Mouse (Mus musculus): ENCODE measurements around the gene Pcdh7. TPM values are rescaled to one million over a fixed set of nuclear protein-coding genes. Genes with fewer than 3 reads are reported as not detected.

The Pcdh7 gene
- total and polyA plus RNA-seq, 3 experiments, result 22.3 to 127 (median 61.2) TPM

DNA sequence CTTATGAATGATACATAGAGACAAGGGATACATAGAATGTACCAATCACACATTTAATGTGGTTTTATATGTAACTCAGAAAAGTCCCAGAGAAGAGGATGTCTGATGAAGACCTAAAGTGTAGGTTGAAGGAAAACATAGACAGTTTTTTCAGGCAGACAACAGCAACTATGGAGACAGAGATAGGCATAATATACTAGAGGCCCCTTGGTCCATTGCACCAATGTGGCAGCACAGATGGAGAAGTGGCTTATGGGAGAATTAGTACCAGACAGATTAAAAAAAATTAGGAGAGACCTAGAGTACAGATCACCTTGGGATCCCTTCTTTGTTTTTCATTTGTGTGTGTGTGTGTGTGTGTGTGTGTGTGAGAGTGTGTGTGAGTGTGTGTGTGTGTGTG lies 41.2 kb downstream of the Pcdh7 start:
- Histone ChIP-seq H3K4me3 (ENCODE audit: low read depth, low read length) (no peak overlapping the region), H3K36me3 (replicated peaks) (peaks cover 10% of the 10 kb centered on the region), H3K27me3 (ENCODE audit: insufficient read depth, low read length) (no peaks in the 10 kb centered on the region), H3K4me1 (ENCODE audit: insufficient read depth, low read depth, low read length) (peaks cover 54% of the 10 kb centered on the region), H3K9me3 (replicated peaks) (no peaks in the 10 kb centered on the region)
- TF ChIP-seq GATA1 (IDR thresholded peaks at IDR 0.05; ENCODE audit: borderline replicate concordance, low read length) (no peak), POLR2AphosphoS5 (IDR thresholded peaks at IDR 0.05; ENCODE audit: insufficient replicate concordance, low read depth, low read length) (no peak), GATA2 (IDR thresholded peaks at IDR 0.05; ENCODE audit: borderline replicate concordance, low read depth, low read length) (no peak), TAL1 (conservative IDR thresholded peaks at IDR 0.05; ENCODE audit: low read depth, low read length) (no peak), CTCF (IDR thresholded peaks at IDR 0.05; ENCODE audit: low read depth, low read length) (no peak)
- no peak for ATAC-seq (ENCODE audit: extremely low read depth, insufficient number of reproducible peaks, low FRiP score, poor library complexity, severe bottlenecking)
- no peak for DNase-seq (ENCODE audit: low spot score)

DNA sequence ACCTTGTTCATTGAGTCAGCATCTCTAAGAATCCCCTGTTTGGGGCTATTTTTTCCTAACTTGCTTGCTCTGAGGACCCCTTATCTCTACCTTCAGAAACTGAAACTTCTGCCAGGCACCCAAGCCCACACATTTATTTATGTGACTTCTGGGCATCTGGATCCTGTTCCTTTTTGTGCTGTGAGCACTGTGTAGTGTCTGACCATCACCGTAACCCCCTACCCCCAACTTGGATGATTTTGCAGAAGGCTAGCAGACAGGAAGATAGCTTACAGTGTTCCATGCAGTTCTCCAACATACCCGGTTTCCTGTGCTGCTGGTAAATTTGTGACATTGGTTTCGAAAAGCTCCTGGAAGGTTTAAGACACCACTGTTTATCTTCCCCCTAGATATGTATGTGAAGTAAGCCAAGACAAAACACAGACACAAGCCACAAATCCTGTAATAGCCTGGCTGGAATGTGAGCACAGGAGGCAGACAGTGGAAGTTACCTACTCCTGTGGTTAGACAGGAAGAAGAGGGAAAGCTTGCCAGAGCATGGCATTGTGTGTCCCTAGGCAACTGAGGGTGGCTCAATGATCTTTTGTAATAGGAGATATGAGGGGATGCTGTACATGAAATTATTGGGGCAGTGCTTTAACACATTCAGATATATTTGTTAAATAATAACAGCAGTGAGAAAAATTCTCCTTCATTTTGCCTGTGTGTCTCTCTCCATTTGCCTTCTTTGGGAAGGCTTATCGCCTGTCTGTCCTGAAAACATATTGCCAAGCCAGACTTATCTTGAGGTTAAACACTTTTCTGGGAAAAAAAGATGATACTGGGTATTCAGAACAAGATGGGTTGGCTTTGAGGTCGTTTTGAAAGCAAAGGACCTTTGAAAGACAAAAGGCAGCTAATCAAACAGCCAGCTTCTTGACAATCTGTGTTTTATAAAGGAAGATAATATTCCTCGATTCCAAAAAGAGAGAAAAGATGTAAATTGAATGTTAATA lies 42.6 kb downstream of the Pcdh7 start:
- H3K27me3 ChIP-seq (ENCODE audit: insufficient read depth, low read length), result no peaks in the 10 kb centered on the region
- ATAC-seq (ENCODE audit: extremely low read depth, insufficient number of reproducible peaks, low FRiP score, poor library complexity, severe bottlenecking), result peak; percentile 38
- H3K4me3 ChIP-seq (ENCODE audit: low read depth, low read length), result peak overlapping the region; percentile 50; the same call in 1 of the 2 replicates
- peaks cover 6% of the 10 kb centered on the region for H3K36me3 ChIP-seq (replicated peaks)
- H3K9me3 ChIP-seq (replicated peaks), result no peaks in the 10 kb centered on the region
- DNase-seq (ENCODE audit: low spot score), result no peak
- peaks cover 61% of the 10 kb centered on the region for H3K4me1 ChIP-seq (ENCODE audit: insufficient read depth, low read depth, low read length)
- TF ChIP-seq TAL1 (conservative IDR thresholded peaks at IDR 0.05; ENCODE audit: low read depth, low read length) (0 out of 2 replicates have a peak, but pooled peaks have one; percentile 28), POLR2AphosphoS5 (IDR thresholded peaks at IDR 0.05; ENCODE audit: insufficient replicate concordance, low read depth, low read length) (no peak)

- peaks cover 3% of the 10 kb centered on the region; the same call in 1 of the 2 replicates for H3K9me3 ChIP-seq (replicated peaks)
- peaks cover 8% of the 10 kb centered on the region for H3K36me3 ChIP-seq (replicated peaks)
- no peak overlapping the region for H3K4me3 ChIP-seq (ENCODE audit: low read depth, low read length)
- no peaks in the 10 kb centered on the region for H3K27me3 ChIP-seq (ENCODE audit: insufficient read depth, low read length)
- ATAC-seq (ENCODE audit: extremely low read depth, insufficient number of reproducible peaks, low FRiP score, poor library complexity, severe bottlenecking), result no peak
- peaks cover 39% of the 10 kb centered on the region for H3K4me1 ChIP-seq (ENCODE audit: insufficient read depth, low read depth, low read length)
- TF ChIP-seq GATA1 (IDR thresholded peaks at IDR 0.05; ENCODE audit: borderline replicate concordance, low read length), result no peak
- TF ChIP-seq TAL1 (conservative IDR thresholded peaks at IDR 0.05; ENCODE audit: low read depth, low read length), result no peak
- TF ChIP-seq POLR2AphosphoS5 (IDR thresholded peaks at IDR 0.05; ENCODE audit: insufficient replicate concordance, low read depth, low read length), result no peak
- TF ChIP-seq CTCF (IDR thresholded peaks at IDR 0.05; ENCODE audit: low read depth, low read length), result no peak
- TF ChIP-seq GATA2 (IDR thresholded peaks at IDR 0.05; ENCODE audit: borderline replicate concordance, low read depth, low read length), result no peak
- no peak for DNase-seq (ENCODE audit: low spot score)
Measured at GRCm38 (mm10) chr5:57765356-57765755, 47.6 kb downstream of the Pcdh7 start.

DNA sequence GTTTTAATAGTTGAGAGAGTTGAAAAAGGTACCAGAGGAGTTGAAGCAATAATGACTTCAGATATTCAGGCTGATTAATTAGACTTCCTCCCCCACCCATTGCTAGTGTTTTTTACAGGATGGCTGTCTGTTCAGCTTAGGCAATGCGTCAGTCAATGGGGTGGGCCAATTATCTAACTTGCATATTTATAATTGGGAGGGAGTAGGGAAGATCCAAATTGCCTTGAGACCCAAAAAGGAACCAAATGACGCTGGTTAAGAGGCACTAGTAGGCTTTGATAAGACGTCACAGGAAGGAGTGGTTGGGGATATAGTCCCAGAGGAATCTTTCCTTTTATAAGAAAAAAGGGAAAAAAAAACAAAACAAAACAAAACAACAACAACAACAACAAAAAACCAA lies 49.6 kb downstream of the Pcdh7 start:
- ATAC-seq (ENCODE audit: extremely low read depth, insufficient number of reproducible peaks, low FRiP score, poor library complexity, severe bottlenecking), result no peak
- Histone ChIP-seq H3K9me3 (replicated peaks) (peaks cover 3% of the 10 kb centered on the region; the same call in 1 of the 2 replicates), H3K27me3 (ENCODE audit: insufficient read depth, low read length) (no peaks in the 10 kb centered on the region), H3K4me3 (ENCODE audit: low read depth, low read length) (no peak overlapping the region), H3K36me3 (replicated peaks) (peaks cover 9% of the 10 kb centered on the region), H3K4me1 (ENCODE audit: insufficient read depth, low read depth, low read length) (peaks cover 38% of the 10 kb centered on the region)
- TF ChIP-seq TAL1 (conservative IDR thresholded peaks at IDR 0.05; ENCODE audit: low read depth, low read length) (no peak), CTCF (IDR thresholded peaks at IDR 0.05; ENCODE audit: low read depth, low read length) (no peak), GATA1 (IDR thresholded peaks at IDR 0.05; ENCODE audit: borderline replicate concordance, low read length) (no peak), GATA2 (IDR thresholded peaks at IDR 0.05; ENCODE audit: borderline replicate concordance, low read depth, low read length) (no peak)
- DNase-seq (ENCODE audit: low spot score), result no peak

GRCm38 (mm10) chr5:57768469-57769022 lies 50.8 kb downstream of the Pcdh7 start:
- Histone ChIP-seq H3K9me3 (replicated peaks) (peaks cover 3% of the 10 kb centered on the region; the same call in 1 of the 2 replicates), H3K27me3 (ENCODE audit: insufficient read depth, low read length) (no peaks in the 10 kb centered on the region), H3K4me3 (ENCODE audit: low read depth, low read length) (no peak overlapping the region), H3K36me3 (replicated peaks) (peaks cover 8% of the 10 kb centered on the region), H3K4me1 (ENCODE audit: insufficient read depth, low read depth, low read length) (peaks cover 30% of the 10 kb centered on the region)
- TF ChIP-seq POLR2AphosphoS5 (IDR thresholded peaks at IDR 0.05; ENCODE audit: insufficient replicate concordance, low read depth, low read length) (no peak), CTCF (IDR thresholded peaks at IDR 0.05; ENCODE audit: low read depth, low read length) (no peak), TAL1 (conservative IDR thresholded peaks at IDR 0.05; ENCODE audit: low read depth, low read length) (no peak), GATA2 (IDR thresholded peaks at IDR 0.05; ENCODE audit: borderline replicate concordance, low read depth, low read length) (no peak), GATA1 (IDR thresholded peaks at IDR 0.05; ENCODE audit: borderline replicate concordance, low read length) (no peak)
- ATAC-seq (ENCODE audit: extremely low read depth, insufficient number of reproducible peaks, low FRiP score, poor library complexity, severe bottlenecking) (no peak), DNase-seq (ENCODE audit: low spot score) (no peak)

DNA sequence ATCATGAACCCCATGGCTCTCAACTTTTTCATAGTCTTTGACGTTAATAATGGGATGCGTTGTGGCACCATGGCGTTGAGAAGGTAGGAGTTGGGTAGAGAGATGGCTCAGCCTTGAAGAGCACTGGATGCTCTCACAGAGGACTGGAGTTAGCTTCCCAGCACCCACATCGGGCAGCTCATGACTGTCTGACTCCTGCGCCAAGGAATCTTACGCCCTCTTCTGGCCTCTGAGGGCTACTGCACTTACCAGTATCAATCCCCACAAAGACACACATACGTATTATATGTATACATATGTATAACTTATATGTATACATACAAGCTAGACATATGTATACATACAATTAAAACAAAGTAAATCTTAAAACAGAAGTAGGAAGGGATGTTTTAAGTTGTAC lies 51.9 kb downstream of the Pcdh7 start:
- H3K36me3 ChIP-seq (replicated peaks), result peaks cover 7% of the 10 kb centered on the region
- no peak for ATAC-seq (ENCODE audit: extremely low read depth, insufficient number of reproducible peaks, low FRiP score, poor library complexity, severe bottlenecking)
- H3K4me3 ChIP-seq (ENCODE audit: low read depth, low read length), result no peak overlapping the region

More for the DNA sequence above, 51.9 kb downstream of the Pcdh7 start:
- Histone ChIP-seq H3K27me3 (ENCODE audit: insufficient read depth, low read length) (no peaks in the 10 kb centered on the region), H3K9me3 (replicated peaks) (peaks cover 3% of the 10 kb centered on the region; the same call in 1 of the 2 replicates), H3K4me1 (ENCODE audit: insufficient read depth, low read depth, low read length) (peaks cover 30% of the 10 kb centered on the region)
- no peak for DNase-seq (ENCODE audit: low spot score)
- TF ChIP-seq TAL1 (conservative IDR thresholded peaks at IDR 0.05; ENCODE audit: low read depth, low read length), result no peak
- TF ChIP-seq GATA2 (IDR thresholded peaks at IDR 0.05; ENCODE audit: borderline replicate concordance, low read depth, low read length), result no peak
- TF ChIP-seq GATA1 (IDR thresholded peaks at IDR 0.05; ENCODE audit: borderline replicate concordance, low read length), result no peak
- TF ChIP-seq CTCF (IDR thresholded peaks at IDR 0.05; ENCODE audit: low read depth, low read length), result no peak
- no peak for TF ChIP-seq POLR2AphosphoS5 (IDR thresholded peaks at IDR 0.05; ENCODE audit: insufficient replicate concordance, low read depth, low read length)
